Mouse (Mus musculus): ENCODE measurements around the gene Smc1b.

DNA sequence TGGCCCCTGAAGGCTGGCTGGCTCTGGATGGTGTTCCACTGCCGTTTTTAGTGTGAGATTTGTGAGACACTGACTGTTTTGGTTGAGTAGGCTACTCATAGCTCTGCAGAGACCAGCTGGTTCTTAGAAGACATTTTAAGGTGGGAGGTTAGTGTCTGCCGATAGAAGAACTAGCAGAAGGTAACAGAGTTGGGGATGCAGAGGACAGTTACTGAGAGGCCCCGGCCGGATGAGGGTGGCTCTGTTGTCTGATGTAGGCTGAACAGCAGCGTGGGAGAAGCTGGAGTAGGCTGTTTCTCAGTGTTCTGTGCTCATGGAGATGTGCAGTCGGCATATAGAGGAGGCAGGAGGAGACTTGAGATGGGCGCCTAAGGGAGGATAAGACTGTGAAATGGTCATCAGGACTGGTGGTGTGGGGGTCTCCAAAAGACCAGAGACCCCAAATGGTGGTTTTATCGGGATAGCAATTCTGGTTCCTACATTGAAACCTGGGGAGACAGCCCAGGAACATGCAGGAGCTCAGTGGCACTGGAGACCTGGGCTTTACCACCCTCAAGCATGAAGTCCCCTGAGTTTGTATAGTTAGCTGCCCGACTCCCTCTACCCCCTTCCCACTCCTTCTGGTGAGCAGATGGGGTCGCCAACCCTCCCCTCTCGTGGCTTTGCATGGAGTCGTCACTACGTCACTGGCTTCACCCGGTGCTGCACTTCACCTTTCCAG, 85.4 kb downstream of the Smc1b start:
- TF ChIP-seq POLR2A (IDR thresholded peaks at IDR 0.05; ENCODE audit: borderline replicate concordance, low read depth, low read length) (no peak), CTCF (IDR thresholded peaks at IDR 0.05; ENCODE audit: low read depth, low read length) (no peak)
